Mouse (Mus musculus) MEL (cell line): Measurements from ENCODE around the gene Trappc12. TPM values are rescaled to one million over a fixed set of nuclear protein-coding genes. Genes with fewer than 3 reads are reported as not detected.

ENCODE experiments used
- DNase-seq: peaks from one replicate; pipeline ENCODE4 v3.0.0; 2011; ENCODE audit warnings: low read depth, low spot score
- H3K27ac ChIP-seq: 2 replicates; pipeline ENCODE4 v1.5.1; 2012; ENCODE audit warnings: low read depth, mild to moderate bottlenecking, control low read depth, low read length, moderate library complexity; ENCODE audit not compliant: control insufficient read depth
- H3K27me3 ChIP-seq, 2 experiments: fragments of 150-350 bp in 1 of 2; sonication (generic) in 1 of 2; 2 replicates each; pipeline ENCODE4 v1.6.1; 2012; ENCODE audit warnings: low read length in 2 of 2, mild to moderate bottlenecking in 2 of 2, improper control_type of control experiment in 1 of 2, moderate library complexity in 1 of 2; ENCODE audit not compliant: insufficient read depth in 2 of 2, control insufficient read depth in 1 of 2
- H3K36me3 ChIP-seq, 2 experiments: 2 replicates each; pipeline ENCODE4 v1.6.1; 2012 to 2014; ENCODE audit warnings: low read length in 2 of 2, improper control_type of control experiment in 1 of 2, inconsistent platforms in 1 of 2, mild to moderate bottlenecking in 1 of 2; ENCODE audit not compliant: insufficient read depth in 2 of 2, control insufficient read depth in 1 of 2
- H3K4me1 ChIP-seq, 2 experiments: fragments of 150-350 bp in 1 of 2; sonication (generic) in 1 of 2; 2 replicates each; pipeline ENCODE4 v1.6.1; 2012; ENCODE audit warnings: low read length in 2 of 2, improper control_type of control experiment in 1 of 2, mild to moderate bottlenecking in 1 of 2; ENCODE audit not compliant: insufficient read depth in 2 of 2, control insufficient read depth in 1 of 2
- H3K4me3 ChIP-seq, 2 experiments: fragments of 150-350 bp in 1 of 2; sonication (generic) in 1 of 2; 2 replicates each; pipeline ENCODE4 v1.5.1; 2012; ENCODE audit warnings: low read depth in 2 of 2, low read length in 2 of 2, mild to moderate bottlenecking in 2 of 2, moderate library complexity in 2 of 2, control low read depth in 1 of 2, improper control_type of control experiment in 1 of 2; ENCODE audit not compliant: control insufficient read depth in 1 of 2, insufficient read depth in 1 of 2
- H3K79me2 ChIP-seq: 2 replicates; pipeline ENCODE4 v1.6.1; 2012; ENCODE audit warnings: mild to moderate bottlenecking, low read length, moderate library complexity; ENCODE audit not compliant: control insufficient read depth, poor library complexity, insufficient read depth
- H3K9ac ChIP-seq: 2 replicates; pipeline ENCODE4 v1.6.1; 2012; ENCODE audit warnings: low read depth, mild to moderate bottlenecking, control low read depth, low read length, moderate library complexity; ENCODE audit not compliant: control insufficient read depth, poor library complexity, severe bottlenecking
- H3K9me3 ChIP-seq: fragments of 150-350 bp; sonication (generic); replicated peaks from 2 replicates; pipeline ENCODE4 v1.6.1; 2012; ENCODE audit warnings: mild to moderate bottlenecking, low read length, improper control_type of control experiment, moderate library complexity; ENCODE audit not compliant: insufficient read depth
- E2F4 ChIP-seq: IDR thresholded peaks from 2 replicates; pipeline ENCODE4 v1.6.1; 2011; ENCODE audit warnings: low read depth, low read length, improper control_type of control experiment, borderline replicate concordance
- ELF1 ChIP-seq: IDR thresholded peaks from 2 replicates; pipeline ENCODE4 v1.6.1; 2014; ENCODE audit warnings: low read depth, mild to moderate bottlenecking, inconsistent platforms, low read length, improper control_type of control experiment, moderate library complexity
- ETS1 ChIP-seq: IDR thresholded peaks from 2 replicates; pipeline ENCODE4 v1.6.1; 2012; ENCODE audit warnings: low read depth, mild to moderate bottlenecking, inconsistent platforms, low read length, improper control_type of control experiment, moderate library complexity
- JUND ChIP-seq: IDR thresholded peaks from 2 replicates; pipeline ENCODE4 v1.6.1; 2011; ENCODE audit warnings: low read depth, mild to moderate bottlenecking, improper control_type of control experiment, low read length
- KAT2A ChIP-seq: conservative IDR thresholded peaks from 2 replicates; pipeline ENCODE4 v1.6.1; 2012; ENCODE audit warnings: low read depth, low read length, improper control_type of control experiment, inconsistent platforms
- MAFK ChIP-seq: IDR thresholded peaks from 2 replicates; pipeline ENCODE4 v1.6.1; 2011; ENCODE audit warnings: low read depth, mild to moderate bottlenecking, low read length, improper control_type of control experiment, borderline replicate concordance
- MEF2A ChIP-seq: IDR thresholded peaks from 2 replicates; pipeline ENCODE4 v1.6.1; 2014; ENCODE audit warnings: low read depth, mild to moderate bottlenecking, inconsistent platforms, low read length, improper control_type of control experiment; ENCODE audit not compliant: poor library complexity, insufficient replicate concordance, severe bottlenecking; ENCODE audit errors: extremely low read depth
- MYC ChIP-seq: IDR thresholded peaks from 2 replicates; pipeline ENCODE4 v1.6.1; 2011; ENCODE audit warnings: low read depth, mild to moderate bottlenecking, low read length, improper control_type of control experiment, moderate library complexity
- NELFE ChIP-seq: IDR thresholded peaks from 2 replicates; pipeline ENCODE4 v1.6.1; 2011; ENCODE audit warnings: low read depth, low read length, improper control_type of control experiment
- NRF1 ChIP-seq: IDR thresholded peaks from 2 replicates; pipeline ENCODE4 v1.6.1; 2014; ENCODE audit warnings: low read depth, mild to moderate bottlenecking, inconsistent platforms, low read length, improper control_type of control experiment, moderate library complexity; ENCODE audit not compliant: poor library complexity, insufficient read depth, severe bottlenecking
- POLR2AphosphoS5 ChIP-seq: IDR thresholded peaks from 2 replicates; pipeline ENCODE4 v1.6.1; 2012; ENCODE audit warnings: low read depth, borderline replicate concordance, mild to moderate bottlenecking, inconsistent platforms, low read length, moderate library complexity, mixed read lengths
- TBP ChIP-seq: IDR thresholded peaks from 2 replicates; pipeline ENCODE4 v1.8.0; 2011; ENCODE audit warnings: low read depth, low read length, improper control_type of control experiment
- UBTF ChIP-seq: IDR thresholded peaks from 2 replicates; pipeline ENCODE4 v1.6.1; 2012; ENCODE audit warnings: low read depth, mild to moderate bottlenecking, inconsistent platforms, low read length, improper control_type of control experiment, moderate library complexity, borderline replicate concordance; ENCODE audit not compliant: insufficient read depth
- USF1 ChIP-seq: IDR thresholded peaks from 2 replicates; pipeline ENCODE4 v1.6.1; 2014; ENCODE audit warnings: low read depth, mild to moderate bottlenecking, inconsistent platforms, low read length, improper control_type of control experiment, moderate library complexity
- USF2 ChIP-seq, 2 experiments: IDR thresholded peaks; 2 replicates each; pipeline ENCODE4 v1.6.1; 2011 to 2012; ENCODE audit warnings: improper control_type of control experiment in 2 of 2, low read length in 2 of 2, borderline replicate concordance in 1 of 2, inconsistent platforms in 1 of 2, low read depth in 1 of 2, mild to moderate bottlenecking in 1 of 2; ENCODE audit not compliant: insufficient read depth in 1 of 2
- ZKSCAN1 ChIP-seq: IDR thresholded peaks from 2 replicates; pipeline ENCODE4 v1.6.1; 2012; ENCODE audit warnings: low read depth, mild to moderate bottlenecking, inconsistent platforms, low read length, improper control_type of control experiment, moderate library complexity
- ZMIZ1 ChIP-seq: IDR thresholded peaks from 2 replicates; pipeline ENCODE4 v1.6.1; 2012; ENCODE audit warnings: low read depth, mild to moderate bottlenecking, inconsistent platforms, low read length, improper control_type of control experiment, moderate library complexity
- polyA plus RNA-seq, 2 experiments: library from polyadenylated mRNA; stranded (reverse) in 1 of 2; unstranded in 1 of 2; fragments of >175 nt in 1 of 2; fragments of >200 nt in 1 of 2; gene quantifications; 2 replicates each; pipeline versions ENCODE4 v1.2.1 to v1.2.4; 2012; ENCODE audit warnings: low replicate concordance in 2 of 2, low read depth in 1 of 2; ENCODE audit not compliant: insufficient read length in 2 of 2, insufficient read depth in 1 of 2, missing spikeins in 1 of 2
- total RNA-seq: library from RNA; depleted of rRNA; stranded (reverse); fragments of 300-350 nt; gene quantifications from 2 replicates; pipeline ENCODE4 v1.2.3, GENCODE M21; 2012

The Trappc12 gene
- total and polyA plus RNA-seq, 3 experiments = 31.1 to 35.1 TPM; not detected in 1

DNA sequence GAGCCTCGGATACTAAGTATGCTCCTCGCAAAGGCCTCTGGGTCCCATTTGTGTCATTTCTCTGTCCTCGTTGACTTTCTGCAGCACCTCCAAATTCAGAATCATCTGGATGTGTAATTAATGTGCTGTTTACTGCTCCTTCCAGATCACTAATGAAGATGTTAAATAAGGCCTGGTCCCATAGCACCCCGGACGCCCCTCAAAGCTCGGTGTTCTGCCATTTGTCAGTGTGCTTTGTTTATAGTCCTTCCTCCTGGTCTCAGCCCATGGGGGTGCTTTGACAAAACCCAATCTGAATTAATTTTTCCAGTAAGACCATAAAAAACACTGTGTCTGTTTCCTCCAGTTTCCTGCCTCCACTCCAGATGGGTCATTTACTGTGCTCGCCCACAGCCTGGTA lies 29.9 kb upstream of the Trappc12 start:
- H3K36me3 ChIP-seq = no peaks in the 10 kb centered on the region
- H3K79me2 ChIP-seq = no peaks in the 10 kb centered on the region
- no peak overlapping the region for H3K9ac ChIP-seq
- 0 out of 4 replicates have a peak, but pooled peaks cover 0 to 2% of the 10 kb centered on the region in 2 experiments for H3K4me1 ChIP-seq
- no peak for TF ChIP-seq MAFK
- H3K27ac ChIP-seq = no peak overlapping the region
- H3K4me3 ChIP-seq = no peak overlapping the region
- no peaks in the 10 kb centered on the region for H3K9me3 ChIP-seq
- no peak for DNase-seq
- no peaks in the 10 kb centered on the region for H3K27me3 ChIP-seq

DNA sequence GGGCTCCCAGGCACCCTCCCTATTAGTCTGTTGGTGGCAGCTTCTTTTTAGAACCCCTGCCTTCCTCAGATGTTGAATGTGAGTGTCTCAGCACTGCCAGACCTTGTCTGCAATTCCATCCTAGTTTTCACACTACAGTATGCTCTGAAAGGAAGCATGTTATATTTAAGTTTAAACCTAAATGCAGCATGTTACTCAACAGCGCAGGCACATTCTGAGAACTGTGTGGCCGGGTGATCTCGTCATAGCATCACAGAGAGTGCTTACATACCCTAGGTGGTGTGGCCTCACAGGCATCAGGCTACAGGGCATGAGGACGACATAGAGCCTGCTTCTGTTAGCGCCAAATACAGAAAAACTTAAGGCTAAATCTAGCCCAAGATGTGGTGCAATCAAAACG lies 25.4 kb upstream of the Trappc12 start:
- H3K4me1 ChIP-seq = 0 out of 4 replicates have a peak, but pooled peaks cover 0 to 2% of the 10 kb centered on the region in 2 experiments
- H3K4me3 ChIP-seq = no peak overlapping the region
- no peak for DNase-seq
- H3K9ac ChIP-seq = no peak overlapping the region
- TF ChIP-seq UBTF (no peak), MEF2A (no peak), TBP (no peak), ETS1 (no peak), JUND (no peak), MYC (no peak), ELF1 (no peak), ZKSCAN1 (no peak), KAT2A (no peak), ZMIZ1 (no peak), POLR2AphosphoS5 (no peak), E2F4 (no peak), NRF1 (no peak), NELFE (no peak), USF2 (IDR thresholded peaks at IDR 0.05; ENCODE audit: borderline replicate concordance in 1 of 2, insufficient read depth in 1 of 2, low read depth in 1 of 2, low read length in 2 of 2) (no peak), USF1 (no peak), MAFK (no peak)
- no peaks in the 10 kb centered on the region for H3K79me2 ChIP-seq
- H3K36me3 ChIP-seq = peaks cover 0 to 2% of the 10 kb centered on the region in 2 experiments; a peak in 1 of 4 replicates
- H3K9me3 ChIP-seq = no peaks in the 10 kb centered on the region
- no peaks in the 10 kb centered on the region for H3K27me3 ChIP-seq
- H3K27ac ChIP-seq = no peak overlapping the region
